Mouse (Mus musculus) neural tube, embryonic 12.5 days (tissue): Measurements from ENCODE around the gene Ifnl2. TPM values are rescaled to one million over a fixed set of nuclear protein-coding genes. Genes with fewer than 3 reads are reported as not detected.
"Not testable (repeated sequence)": the region's sequence is repeated elsewhere in the genome, so short reads cannot be mapped to it uniquely, and the experiment has no call there.

Source experiments
- ATAC-seq: fragments of 200-750 bp; cut with Nextera tagmentation; 2 replicates; pipeline ENCODE4 v1.8.0; 2017; ENCODE audit warnings: low read depth, mild to moderate bottlenecking, moderate TSS enrichment, moderate library complexity; ENCODE audit not compliant: low FRiP score
- H3K27ac ChIP-seq: fragments of 300-500 bp; sonication (generic); 2 replicates; pipeline ENCODE4 v1.5.1; 2016
- H3K27me3 ChIP-seq: fragments of 300-500 bp; sonication (generic); replicated peaks from 2 replicates; pipeline ENCODE4 v1.6.1; 2016; ENCODE audit warnings: mild to moderate bottlenecking
- H3K36me3 ChIP-seq: fragments of 300-500 bp; sonication (generic); 2 replicates; pipeline ENCODE4 v1.6.1; 2016; ENCODE audit warnings: mild to moderate bottlenecking
- H3K4me1 ChIP-seq: fragments of 300-500 bp; sonication (generic); 2 replicates; pipeline ENCODE4 v1.6.1; 2016
- H3K4me2 ChIP-seq: fragments of 300-500 bp; sonication (generic); replicated peaks from 2 replicates; pipeline ENCODE4 v1.6.1; 2016; ENCODE audit warnings: mild to moderate bottlenecking
- H3K4me3 ChIP-seq: fragments of 300-500 bp; sonication (generic); 2 replicates; pipeline ENCODE4 v1.5.1; 2016
- H3K9ac ChIP-seq: fragments of 300-500 bp; sonication (generic); 2 replicates; pipeline ENCODE4 v1.6.1; 2016; ENCODE audit warnings: mild to moderate bottlenecking
- H3K9me3 ChIP-seq: fragments of 300-500 bp; sonication (generic); 2 replicates; pipeline ENCODE4 v1.6.1; 2016; ENCODE audit warnings: mild to moderate bottlenecking
- WGBS: fragments of 180-500 bp; shearing (Covaris S2); methylation state at CpG from one replicate; pipeline ENCODE4 v1.1.7; 2016; 5-methylcytosine and 5-hydroxymethylcytosine counted together
- polyA plus RNA-seq: library from polyadenylated mRNA; unstranded; fragments of >200 nt; fragmentation: Nextera tagmentation; extraction: Ambion mirVana; gene quantifications from 2 replicates; pipeline ENCODE4 v1.2.1, GENCODE M21; 2016

The Ifnl2 gene
- not detected in 2 replicates for polyA plus RNA-seq

DNA sequence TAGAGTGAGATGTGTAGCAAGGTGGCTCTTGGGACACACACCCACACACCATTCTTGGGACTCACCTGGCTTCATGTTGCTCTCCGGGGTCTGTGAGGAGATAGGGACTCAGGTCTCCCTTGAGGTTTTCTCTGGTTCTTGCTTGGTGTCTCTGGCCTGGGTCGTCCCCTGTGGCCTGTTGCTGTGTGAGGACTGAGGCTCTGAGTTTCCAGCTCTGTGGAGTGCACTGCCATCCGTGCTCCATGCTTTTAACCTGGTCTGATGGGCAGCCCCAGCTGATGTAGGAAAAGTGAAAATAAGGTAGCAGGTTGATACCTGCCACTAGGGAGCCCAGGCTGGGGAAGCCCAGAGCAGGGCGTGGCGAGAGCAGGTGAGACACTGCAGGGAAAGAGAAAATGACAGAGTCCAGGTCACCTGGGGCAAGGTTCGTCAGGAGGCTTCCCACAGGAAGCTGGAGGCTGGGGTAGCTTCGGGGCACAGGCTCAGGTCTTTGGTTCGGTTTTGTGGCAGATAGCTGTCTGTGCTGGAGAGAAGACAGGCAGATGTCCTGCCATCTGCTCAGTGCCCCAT lies at the start of gene Ifnl2:
Gene Ifnl2, minus strand, starts transcription at position 51 of the 570 bp plus-strand sequence.
- not testable (repeated sequence) for H3K4me2 ChIP-seq, H3K4me1 ChIP-seq, H3K27ac ChIP-seq, H3K9ac ChIP-seq, ATAC-seq, H3K4me3 ChIP-seq, H3K27me3 ChIP-seq, H3K9me3 ChIP-seq, H3K36me3 ChIP-seq
- 65% methylated on average over 8 of the region's 8 CpGs for WGBS

DNA sequence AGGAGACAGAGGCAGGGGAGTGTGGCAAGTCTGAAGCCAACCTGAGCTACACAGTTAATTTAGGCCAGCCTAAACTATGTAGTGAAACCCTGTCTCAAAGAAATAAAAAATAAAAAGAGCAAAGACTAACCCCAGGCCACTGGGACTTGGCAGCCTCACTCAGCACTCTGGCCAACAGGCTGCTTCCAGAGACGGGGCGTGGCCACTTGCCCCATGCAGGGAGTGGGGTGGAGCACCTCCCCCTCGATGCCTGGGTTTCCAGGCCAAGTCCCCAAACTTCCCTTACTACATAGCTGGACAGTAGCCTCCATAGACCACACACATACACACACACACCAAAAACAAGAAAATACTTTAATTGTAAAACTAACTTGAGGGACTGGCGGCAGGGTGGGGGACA lies 48.2 kb upstream of the Ifnl2 start:
- H3K9ac ChIP-seq = no peak overlapping the region
- H3K4me1 ChIP-seq = no peaks in the 10 kb centered on the region
- peaks cover 47% of the 10 kb centered on the region for H3K36me3 ChIP-seq
- 64% methylated on average over 4 of the region's 4 CpGs for WGBS
- H3K4me3 ChIP-seq = no peak overlapping the region
- no peak for ATAC-seq
- no peak overlapping the region for H3K27ac ChIP-seq
- no peaks in the 10 kb centered on the region for H3K27me3 ChIP-seq
- H3K9me3 ChIP-seq = no peaks in the 10 kb centered on the region
- no peak overlapping the region for H3K4me2 ChIP-seq

- ATAC-seq = no peak
- no peak overlapping the region for H3K9ac ChIP-seq
- WGBS = 83% methylated on average over 6 of the region's 6 CpGs
- peaks cover 39% of the 10 kb centered on the region for H3K36me3 ChIP-seq
- no peak overlapping the region for H3K27ac ChIP-seq
- H3K4me1 ChIP-seq = no peaks in the 10 kb centered on the region
- no peak overlapping the region for H3K4me3 ChIP-seq
- H3K9me3 ChIP-seq = no peaks in the 10 kb centered on the region
- no peaks in the 10 kb centered on the region for H3K27me3 ChIP-seq
- H3K4me2 ChIP-seq = no peak overlapping the region
These were observed 47.5 kb upstream of the Ifnl2 start for GRCm38 (mm10) chr7:28557708-28558107.

DNA sequence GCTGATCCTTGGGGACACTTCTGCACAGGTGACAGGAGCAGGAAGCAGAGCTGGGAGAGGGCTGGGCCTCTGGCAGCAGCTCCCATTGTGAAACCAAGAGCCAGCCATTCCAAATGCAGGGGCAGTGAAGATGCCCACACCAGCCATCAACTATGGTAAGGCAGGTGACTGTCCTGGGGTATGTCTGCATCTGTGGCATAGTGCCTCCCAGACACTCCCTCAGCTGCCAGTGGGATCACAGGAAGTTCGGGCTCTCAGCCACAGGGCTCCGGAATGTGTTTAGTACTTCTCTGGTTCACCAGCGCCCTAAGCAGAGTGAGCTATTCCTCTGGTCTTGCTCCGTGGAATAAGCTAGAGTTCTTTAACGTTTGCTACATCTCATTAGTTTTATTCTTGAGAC lies 46.8 kb upstream of the Ifnl2 start:
- Histone ChIP-seq H3K4me3 (no peak overlapping the region), H3K9ac (no peak overlapping the region), H3K27me3 (no peaks in the 10 kb centered on the region), H3K9me3 (0 out of 2 replicates have a peak, but pooled peaks cover 6% of the 10 kb centered on the region), H3K36me3 (peaks cover 33% of the 10 kb centered on the region), H3K4me2 (no peak overlapping the region), H3K4me1 (no peaks in the 10 kb centered on the region), H3K27ac (no peak overlapping the region)
- WGBS = 72% methylated on average over 5 of the region's 5 CpGs
- no peak for ATAC-seq

DNA sequence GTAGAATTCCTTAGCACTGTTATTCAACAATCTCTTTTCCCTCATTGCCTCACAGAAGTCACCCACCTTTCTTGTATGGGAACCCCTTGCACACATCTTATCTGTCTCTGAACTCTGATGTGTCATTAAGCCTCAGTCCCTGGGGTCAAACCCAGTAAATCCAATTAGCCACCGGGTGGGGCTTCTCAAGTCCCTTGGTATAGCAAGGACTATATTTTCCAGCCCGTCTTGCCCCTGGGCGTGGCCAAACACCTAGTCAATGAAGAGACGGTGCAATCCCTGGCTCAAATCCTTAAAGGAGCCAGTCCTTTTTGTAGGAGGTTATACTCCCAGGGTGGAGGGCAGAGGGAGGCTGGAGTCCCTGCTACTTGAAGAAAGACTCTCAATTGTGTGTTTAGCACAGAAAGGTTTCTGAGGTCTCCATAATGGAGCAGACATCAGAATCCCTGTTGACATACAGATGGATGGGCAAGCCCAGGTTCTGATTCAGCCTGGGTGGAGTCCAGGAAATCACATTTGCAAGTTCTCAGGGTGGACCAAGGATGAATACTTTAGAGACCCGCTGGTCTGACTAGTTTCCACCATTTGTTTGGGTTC lies 45.8 kb upstream of the Ifnl2 start:
- Histone ChIP-seq H3K4me1 (no peaks in the 10 kb centered on the region), H3K9ac (no peak overlapping the region), H3K9me3 (0 out of 2 replicates have a peak, but pooled peaks cover 6% of the 10 kb centered on the region), H3K4me3 (no peak overlapping the region), H3K27ac (no peak overlapping the region), H3K36me3 (peaks cover 27% of the 10 kb centered on the region), H3K27me3 (no peaks in the 10 kb centered on the region), H3K4me2 (no peak overlapping the region)
- WGBS = 26% methylated on average over 5 of the region's 5 CpGs
- no peak for ATAC-seq

- no peak for ATAC-seq
These were observed 42.8 kb upstream of the Ifnl2 start for GRCm38 (mm10) chr7:28553076-28553475.

DNA sequence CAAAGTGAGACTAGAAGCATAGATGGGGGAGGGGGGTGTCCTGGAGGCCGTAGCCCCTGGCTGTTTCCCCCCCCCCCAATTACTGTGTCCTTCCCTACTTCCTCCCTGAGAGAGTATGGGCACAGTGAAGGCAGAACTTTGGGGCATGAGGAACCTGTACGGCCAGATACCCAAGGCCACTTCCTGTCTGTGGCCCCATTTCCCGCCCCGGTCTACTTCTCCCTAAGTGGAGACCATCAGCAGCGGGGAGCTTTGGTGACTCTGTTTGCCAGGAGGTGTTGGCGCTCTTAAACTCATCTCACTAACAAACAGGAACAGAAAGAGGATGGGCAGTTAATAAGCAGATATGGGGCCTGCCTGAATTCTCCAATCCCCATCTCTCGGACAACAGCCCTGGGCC lies 37.4 kb upstream of the Ifnl2 start:
- 70% methylated on average over 7 of the region's 7 CpGs for WGBS
- ATAC-seq = no peak
- H3K36me3 ChIP-seq = no peaks in the 10 kb centered on the region
- no peak overlapping the region for H3K4me3 ChIP-seq
- peaks cover 43% of the 10 kb centered on the region for H3K27me3 ChIP-seq
- H3K9me3 ChIP-seq = 0 out of 2 replicates have a peak, but pooled peaks cover 6% of the 10 kb centered on the region
- H3K9ac ChIP-seq = no peak overlapping the region
- peak overlapping the region; percentile 61; the same call in 1 of the 2 replicates for H3K4me2 ChIP-seq
- H3K4me1 ChIP-seq = peaks cover 12% of the 10 kb centered on the region; the same call in 1 of the 2 replicates
- no peak overlapping the region for H3K27ac ChIP-seq

More at GRCm38 (mm10) chr7:28553076-28553475, 42.8 kb upstream of the Ifnl2 start:
- H3K4me3 ChIP-seq = no peak overlapping the region
- 94% methylated on average over 6 of the region's 6 CpGs for WGBS
- H3K9me3 ChIP-seq = 0 out of 2 replicates have a peak, but pooled peaks cover 6% of the 10 kb centered on the region
- H3K27me3 ChIP-seq = peaks cover 4% of the 10 kb centered on the region; the same call in 1 of the 2 replicates
- no peaks in the 10 kb centered on the region for H3K36me3 ChIP-seq
- no peak overlapping the region for H3K9ac ChIP-seq
- no peak overlapping the region for H3K27ac ChIP-seq
- no peak overlapping the region for H3K4me2 ChIP-seq
- H3K4me1 ChIP-seq = no peaks in the 10 kb centered on the region

DNA sequence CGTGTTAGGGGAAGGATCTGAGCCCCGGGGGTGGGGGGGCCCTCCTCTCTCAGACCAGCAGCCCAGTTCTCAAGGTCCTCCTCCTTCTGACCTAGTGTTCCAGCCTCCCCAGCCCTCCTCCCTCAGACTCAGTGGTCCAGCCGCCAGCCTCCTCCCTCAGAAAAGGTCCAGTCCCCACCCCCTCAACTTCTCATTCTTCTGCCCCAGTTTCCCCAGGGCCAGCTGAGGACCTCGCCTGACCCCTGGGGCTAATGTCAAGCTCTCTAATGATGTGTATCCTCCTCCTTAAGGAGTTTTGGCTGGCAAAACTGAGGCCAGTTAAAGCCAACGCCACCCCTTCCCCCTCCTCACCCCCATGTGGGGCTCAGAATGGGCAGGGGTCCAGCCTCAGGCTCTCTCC lies 36.9 kb upstream of the Ifnl2 start, which contains the start of gene Nccrp1:
Gene Nccrp1, minus strand, starts transcription at position 101 of the 400 bp plus-strand sequence.
- H3K27me3 ChIP-seq = peaks cover 43% of the 10 kb centered on the region
- H3K4me1 ChIP-seq = peaks cover 12% of the 10 kb centered on the region; the same call in 1 of the 2 replicates
- no peak within 1 kb of the TSS for H3K27ac ChIP-seq

GRCm38 (mm10) chr7:28546649-28547048 lies 36.4 kb upstream of the Ifnl2 start:
- Histone ChIP-seq H3K9ac (peak overlapping the region; percentile 13; the same call in 1 of the 2 replicates), H3K27ac (no peak overlapping the region), H3K4me1 (peaks cover 12% of the 10 kb centered on the region; the same call in 1 of the 2 replicates), H3K27me3 (peaks cover 43% of the 10 kb centered on the region), H3K36me3 (no peaks in the 10 kb centered on the region), H3K9me3 (no peaks in the 10 kb centered on the region), H3K4me2 (peak overlapping the region; percentile 61), H3K4me3 (peak overlapping the region; percentile 33)
- ATAC-seq = peak; percentile 23; the same call in 1 of the 2 replicates
- WGBS = 3% methylated on average over 22 of the region's 22 CpGs

More for the DNA sequence above, 36.9 kb upstream of the Ifnl2 start, which contains the start of gene Nccrp1:
- Histone ChIP-seq H3K9me3 (0 out of 2 replicates have a peak, but pooled peaks cover 1% of the 10 kb centered on the region), H3K36me3 (no peaks in the 10 kb centered on the region), H3K9ac (peak within 1 kb of the TSS; percentile 13; the same call in 1 of the 2 replicates), H3K4me2 (peak within 1 kb of the TSS; percentile 61), H3K4me3 (peak within 1 kb of the TSS; percentile 33)
- 5% methylated on average over 5 of the region's 5 CpGs for whole genome bisulfite sequencing
- 0 out of 2 replicates have a peak, but pooled peaks have one; percentile 9 for ATAC-seq

- no peak overlapping the region for H3K27ac ChIP-seq
- H3K4me3 ChIP-seq = no peak overlapping the region
- no peak for ATAC-seq
- H3K4me1 ChIP-seq = peaks cover 12% of the 10 kb centered on the region; the same call in 1 of the 2 replicates
- H3K36me3 ChIP-seq = no peaks in the 10 kb centered on the region
- H3K9ac ChIP-seq = no peak overlapping the region
- no peaks in the 10 kb centered on the region for H3K9me3 ChIP-seq
- H3K4me2 ChIP-seq = 0 out of 2 replicates have a peak overlapping the region, but pooled peaks have one; percentile 61
- 48% methylated on average over 7 of the region's 7 CpGs for WGBS
- peaks cover 43% of the 10 kb centered on the region for H3K27me3 ChIP-seq
These were observed 35.6 kb upstream of the Ifnl2 start for GRCm38 (mm10) chr7:28545891-28546210.

- H3K4me3 ChIP-seq = no peak overlapping the region
These were observed 35.0 kb upstream of the Ifnl2 start for GRCm38 (mm10) chr7:28545048-28545890.

More at GRCm38 (mm10) chr7:28545048-28545890, 35.0 kb upstream of the Ifnl2 start:
- 23% methylated on average over 14 of the region's 14 CpGs for WGBS
- no peak overlapping the region for H3K4me2 ChIP-seq
- H3K27ac ChIP-seq = no peak overlapping the region
- ATAC-seq = no peak
- H3K27me3 ChIP-seq = peaks cover 43% of the 10 kb centered on the region
- no peaks in the 10 kb centered on the region for H3K9me3 ChIP-seq
- H3K36me3 ChIP-seq = no peaks in the 10 kb centered on the region
- H3K9ac ChIP-seq = no peak overlapping the region
- H3K4me1 ChIP-seq = peaks cover 12% of the 10 kb centered on the region; the same call in 1 of the 2 replicates
